Mouse (Mus musculus) heart, postnatal 25 days (tissue): ENCODE data around the gene Fkbp8. TPM values are rescaled to one million over a fixed set of nuclear protein-coding genes. Genes with fewer than 3 reads are reported as not detected.

Experiments used
- DNase-seq: peaks from one replicate; pipeline ENCODE4 v3.0.0; 2022; ENCODE audit warnings: low spot score
- intact Hi-C: fragments of 180-260 bp; cut with DNase I; formaldehyde crosslinking; loops from one replicate; pipeline ENCODE4 v1.15.1; 2025
- total RNA-seq, 2 experiments: library from RNA; stranded (reverse); gene quantifications; 2 replicates each; pipeline ENCODE4 v1.2.3; 2021

The Fkbp8 gene
- total RNA-seq = 100 to 1,000 TPM; 130 to 135 TPM

DNA sequence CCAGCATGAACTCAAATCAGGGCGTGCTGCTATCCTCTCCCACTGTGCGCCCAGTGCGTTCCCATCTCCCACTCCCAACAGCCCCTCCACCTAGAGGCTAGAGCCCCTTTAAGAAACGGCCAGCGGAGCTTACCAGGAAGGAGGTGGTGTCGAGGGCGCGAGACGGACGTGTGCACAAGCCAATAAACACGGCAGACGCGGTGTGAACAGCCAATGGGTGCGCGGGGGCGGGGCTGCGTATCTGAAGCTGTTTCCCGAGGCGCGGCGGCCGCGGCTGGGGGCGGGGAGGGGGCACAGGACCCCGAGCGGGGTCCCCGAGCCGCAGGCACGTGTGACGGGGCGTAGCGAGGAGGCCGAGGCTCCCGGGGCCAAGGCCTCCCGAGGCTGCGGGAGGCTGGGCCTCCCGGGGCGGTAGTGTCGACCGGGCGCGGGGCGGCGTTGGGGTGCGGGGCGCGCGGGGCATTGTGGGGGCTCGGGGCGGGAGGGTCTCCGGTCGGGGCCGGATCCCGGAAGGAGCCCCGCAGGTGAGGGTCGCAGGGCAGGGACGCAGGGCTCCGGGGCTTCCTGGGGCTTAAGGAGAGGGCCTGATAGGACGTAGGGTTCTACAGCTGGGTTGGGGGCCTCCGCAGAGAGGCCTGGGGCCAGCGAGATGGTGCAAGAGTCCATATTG, at the start of gene Fkbp8, which contains the start of gene Kxd1:
Gene Fkbp8, plus strand, starts transcription at position 213 of the 670 bp plus-strand sequence.
Gene Kxd1, minus strand, starts transcription at position 445 of the 670 bp plus-strand sequence.
- intact Hi-C loops = no loop called here
- peak; percentile 95 for DNase-seq

DNA sequence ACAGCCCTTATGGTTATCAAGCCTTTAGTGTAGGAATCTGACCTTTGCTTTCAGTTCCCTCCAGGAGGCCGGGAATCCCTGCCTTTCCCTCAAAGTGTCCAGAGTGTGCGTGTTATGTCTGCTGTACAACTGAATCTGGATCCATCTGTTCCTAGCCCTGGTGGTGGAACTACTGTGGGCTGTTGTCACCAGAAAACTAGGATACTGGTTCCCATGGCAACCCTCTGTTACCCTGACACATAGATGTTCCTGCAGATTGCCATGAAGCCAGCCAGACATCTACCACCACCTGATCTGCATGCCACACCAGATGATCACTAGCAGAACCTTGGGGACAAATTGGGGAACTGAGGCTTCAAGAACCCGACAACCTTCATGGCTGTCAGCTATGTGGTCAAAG, 45.6 kb upstream of the Fkbp8 start:
- intact Hi-C loops = no loop called here

GRCm38 (mm10) chr8:70482943-70483342, 44.6 kb upstream of the Fkbp8 start:
- DNase-seq = no peak
- intact Hi-C loops = no loop called here

More for the DNA sequence above, 45.6 kb upstream of the Fkbp8 start:
- DNase-seq = no peak

DNA sequence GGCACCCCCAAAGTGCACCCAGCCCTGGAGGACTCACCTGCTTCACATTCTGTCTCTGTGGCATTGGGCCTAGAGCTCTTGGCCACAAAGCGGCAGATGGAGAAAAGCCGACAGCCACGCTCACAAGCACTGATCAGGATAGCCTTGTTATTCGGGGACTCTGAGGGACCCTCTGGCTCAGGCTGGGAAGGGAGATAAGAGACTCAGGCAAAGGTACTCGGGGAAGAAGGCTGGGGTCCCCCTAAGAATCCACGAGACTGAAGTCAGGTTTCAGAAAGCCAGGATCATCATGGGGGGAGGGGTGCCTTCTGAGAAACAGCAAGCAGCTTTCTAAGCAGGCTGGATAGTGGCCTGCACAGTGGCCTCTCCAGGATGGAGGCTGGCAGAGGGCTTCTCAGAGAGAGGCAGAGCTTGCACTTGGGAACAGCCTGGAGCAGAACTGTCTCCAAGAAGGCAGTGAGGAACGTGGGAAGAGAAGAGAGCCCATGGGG, 41.3 kb upstream of the Fkbp8 start:
- intact Hi-C loops = no loop called here
- DNase-seq = no peak

- intact Hi-C loops = no loop called here
- no peak for DNase-seq
Observed at GRCm38 (mm10) chr8:70486941-70487520, 40.5 kb upstream of the Fkbp8 start, which contains the start of gene Tmem59l. TSS of gene Tmem59l (minus strand) at chr8:70487358.

DNA sequence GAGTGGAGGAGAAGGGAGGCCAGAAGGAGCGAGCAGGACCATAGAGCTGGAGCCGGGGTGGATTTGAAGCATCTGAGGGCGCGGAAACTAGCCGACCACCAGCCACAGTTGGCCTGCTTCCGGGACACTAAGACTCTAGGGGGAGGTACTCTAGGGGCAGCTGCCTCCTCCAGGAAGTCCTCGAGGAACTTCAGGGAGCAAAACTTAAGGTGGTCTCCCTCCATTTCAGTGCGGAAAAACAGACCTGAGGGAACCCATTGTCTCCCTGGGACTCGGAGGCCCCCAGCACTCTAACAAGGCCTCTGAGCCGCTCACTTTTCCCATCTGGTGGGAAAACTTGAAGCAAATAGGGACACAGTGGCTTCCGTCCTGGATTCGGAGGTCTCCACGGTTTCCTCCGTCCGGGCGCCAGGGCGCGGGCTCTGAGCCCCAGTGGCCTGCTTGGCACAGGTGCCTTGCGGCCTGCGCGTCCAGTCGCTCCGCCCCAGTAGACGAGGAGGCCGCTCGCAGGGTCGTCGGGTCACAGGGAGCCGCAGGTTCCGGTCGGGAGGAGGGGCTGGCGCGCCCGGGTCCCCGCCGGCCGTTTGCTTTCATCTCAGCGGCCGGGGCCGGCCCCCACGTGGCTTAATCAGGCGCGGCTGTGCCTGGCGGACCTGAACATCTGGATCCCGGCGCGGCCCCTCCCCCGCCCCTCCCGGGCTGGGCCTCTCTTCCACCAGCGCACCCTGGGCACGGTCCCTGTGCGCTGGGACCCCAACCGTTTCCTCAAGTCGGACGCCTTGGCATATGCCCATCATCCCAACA, 39.3 kb upstream of the Fkbp8 start:
- intact Hi-C loops = no loop called here
- no peak for DNase-seq

- no peak for DNase-seq
- intact Hi-C loops = no loop called here
Observed at GRCm38 (mm10) chr8:70488931-70489470, 38.5 kb upstream of the Fkbp8 start.

GRCm38 (mm10) chr8:70489576-70489975, 37.9 kb upstream of the Fkbp8 start:
- no peak for DNase-seq
- intact Hi-C loops = no loop called here

DNA sequence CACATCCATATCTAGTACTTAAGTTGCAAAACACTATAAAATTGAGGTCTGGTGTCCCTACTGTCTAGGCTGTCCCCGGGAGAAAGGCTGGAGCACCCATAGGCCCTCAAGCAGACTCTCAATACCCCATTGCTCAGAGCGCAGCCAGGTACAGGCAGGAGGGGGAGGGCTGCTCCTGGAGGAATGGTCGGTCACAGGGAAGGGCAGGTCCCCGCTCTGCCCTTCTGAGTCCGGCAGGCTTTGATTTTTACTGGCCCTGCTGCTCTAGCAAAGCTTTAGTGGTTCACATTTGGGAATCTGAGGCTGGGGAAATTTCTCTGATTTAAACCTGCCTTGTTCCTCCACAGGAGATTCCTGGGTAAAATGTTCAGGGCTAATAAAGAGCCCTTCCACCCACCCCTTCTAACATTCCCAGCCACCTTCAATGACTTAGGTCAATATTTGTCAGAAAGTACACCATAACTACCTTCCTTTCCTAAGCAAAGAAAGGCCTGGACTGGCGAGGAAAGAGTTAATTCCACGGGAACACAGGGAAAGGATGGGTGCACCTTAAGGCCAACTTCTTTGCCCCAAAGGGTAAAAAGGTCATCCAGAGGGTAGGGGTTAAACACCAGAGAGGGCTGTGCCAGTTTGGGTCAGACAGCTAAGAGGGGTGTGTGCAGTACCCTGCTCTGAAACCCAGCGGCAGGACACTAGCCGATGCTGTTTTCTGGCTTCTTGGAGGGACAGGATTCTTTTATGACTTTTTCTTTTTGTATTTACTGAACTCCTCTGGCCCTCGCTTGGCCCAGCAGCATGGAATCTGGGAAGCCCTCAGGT, 37.3 kb upstream of the Fkbp8 start:
- intact Hi-C loops = no loop called here
- DNase-seq = no peak

- DNase-seq = no peak
- intact Hi-C loops = no loop called here
Observed at GRCm38 (mm10) chr8:70490880-70491495, 36.5 kb upstream of the Fkbp8 start.

GRCm38 (mm10) chr8:70492664-70493640, 34.6 kb upstream of the Fkbp8 start, which contains the start of gene Crlf1:
TSS of gene Crlf1 (plus strand) at chr8:70493158.
- intact Hi-C loops = no loop called here

GRCm38 (mm10) chr8:70493692-70494415, 33.7 kb upstream of the Fkbp8 start:
- intact Hi-C loops = no loop called here
- DNase-seq = no peak

More at GRCm38 (mm10) chr8:70492664-70493640, 34.6 kb upstream of the Fkbp8 start, which contains the start of gene Crlf1:
- no peak for DNase-seq

DNA sequence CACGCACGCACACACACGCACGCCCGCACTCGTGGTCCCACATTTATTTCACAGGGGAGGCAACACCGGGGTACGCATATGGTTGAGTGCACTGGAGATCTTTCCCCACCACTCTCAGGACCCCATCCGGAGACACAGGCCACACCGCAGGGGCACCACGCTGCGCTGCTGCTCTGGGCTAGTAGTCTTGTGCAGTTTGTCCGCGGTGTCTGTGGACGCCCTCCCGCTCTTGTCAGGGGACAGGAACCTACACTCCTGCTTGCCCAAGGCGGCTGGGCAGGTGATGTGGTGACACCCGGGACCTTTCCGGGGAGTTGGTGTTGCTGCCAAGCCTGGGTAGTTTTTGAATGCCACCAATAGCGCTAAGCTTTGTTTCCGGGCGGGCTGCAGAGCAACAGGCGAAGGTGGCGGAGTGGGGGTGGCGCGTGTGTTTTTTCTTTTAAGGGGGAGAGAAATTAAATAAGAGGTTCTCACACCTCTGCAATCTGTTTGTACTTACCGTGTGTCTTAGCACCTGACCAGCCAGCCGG, 33.0 kb upstream of the Fkbp8 start:
- no peak for DNase-seq
- intact Hi-C loops = no loop called here

GRCm38 (mm10) chr8:70495001-70495770, 32.3 kb upstream of the Fkbp8 start:
- DNase-seq = no peak
- intact Hi-C loops = no loop called here

- intact Hi-C loops = no loop called here
- DNase-seq = no peak
Observed at GRCm38 (mm10) chr8:70495771-70496062, 31.8 kb upstream of the Fkbp8 start.
